In genomic region chr2:157424126-157424903, GRCm38 (mm10) we compare ENCODE assay signal across 7 mouse cellular contexts. TPM values are rescaled to one million over a fixed set of nuclear protein-coding genes. Genes with fewer than 3 reads are reported as not detected.
DNase-seq lines count a peak whose midpoint lies in the region; ATAC-seq and TF ChIP-seq lines count a peak whose summit lies in the region.

No protein-coding gene starts in this region.

- WGBS in forebrain, postnatal 0 days, result 1% methylated on average over 68 of the region's 98 CpGs
- WGBS in intestine, embryonic 16.5 days, result under 1% methylated on average over 76 of the region's 98 CpGs
- WGBS in stomach, postnatal 0 days, result 3% methylated on average over 19 of the region's 98 CpGs

- peak overlapping the region; percentile 94 for H3K4me3 ChIP-seq in forebrain, postnatal 0 days (ENCODE audit: low read depth, low read length)
- H3K4me3 ChIP-seq in intestine, embryonic 16.5 days (ENCODE audit: low read length), result peak overlapping the region; percentile 88
- peak overlapping the region; percentile 83 for H3K4me3 ChIP-seq in stomach, postnatal 0 days (ENCODE audit: low read depth, low read length)

- peak overlapping the region; percentile 90 for H3K4me2 ChIP-seq in forebrain, postnatal 0 days (ENCODE audit: low read depth)
- peak overlapping the region; percentile 91 for H3K4me2 ChIP-seq in intestine, embryonic 16.5 days (ENCODE audit: low read depth, low read length)
- H3K4me2 ChIP-seq in stomach, postnatal 0 days (replicated peaks; ENCODE audit: low read depth), result peak overlapping the region; percentile 91

- H3K9ac ChIP-seq in forebrain, postnatal 0 days, result peak overlapping the region; percentile 98
- peak overlapping the region; percentile 93 for H3K9ac ChIP-seq in intestine, embryonic 16.5 days (ENCODE audit: low read depth, low read length)
- peak overlapping the region; percentile 99 for H3K9ac ChIP-seq in stomach, postnatal 0 days (ENCODE audit: low read length)

- peak overlapping the region; percentile 94 for H3K27ac ChIP-seq in forebrain, postnatal 0 days (ENCODE audit: low read depth, low read length)
- peak overlapping the region; percentile 98 for H3K27ac ChIP-seq in intestine, embryonic 16.5 days (ENCODE audit: low read length)
- H3K27ac ChIP-seq in stomach, postnatal 0 days (replicated peaks), result peak overlapping the region; percentile 98

- no peak for TF ChIP-seq EP300 in stomach, postnatal 0 days (optimal IDR thresholded peaks at IDR 0.05)

- no peaks in the 10 kb centered on the region for H3K27me3 ChIP-seq in forebrain, postnatal 0 days (ENCODE audit: insufficient read depth, low read length)
- H3K27me3 ChIP-seq in intestine, embryonic 16.5 days (replicated peaks; ENCODE audit: control insufficient read depth, insufficient read depth, low read length), result no peaks in the 10 kb centered on the region
- H3K27me3 ChIP-seq in stomach, postnatal 0 days (ENCODE audit: control insufficient read depth, insufficient read depth, low read length), result no peaks in the 10 kb centered on the region

- no peaks in the 10 kb centered on the region for H3K9me3 ChIP-seq in forebrain, postnatal 0 days (ENCODE audit: low read length)
- no peaks in the 10 kb centered on the region for H3K9me3 ChIP-seq in intestine, embryonic 16.5 days (ENCODE audit: control insufficient read depth, low read length)
- no peaks in the 10 kb centered on the region for H3K9me3 ChIP-seq in stomach, postnatal 0 days (ENCODE audit: control insufficient read depth, low read length)

- TF ChIP-seq CTCF in forebrain, postnatal 0 days (IDR thresholded peaks at IDR 0.05; ENCODE audit: low read depth), result no peak
- TF ChIP-seq CTCF in stomach, postnatal 0 days (IDR thresholded peaks at IDR 0.05; ENCODE audit: low read depth), result no peak

- peak; percentile 16 for DNase-seq in thymus, postnatal 25 days
- no peak for DNase-seq in thymus, postnatal 0 days (ENCODE audit: low spot score)
- DNase-seq in cerebellum, adult 18-20 months, result peak; percentile 59 to 74
- DNase-seq in forebrain, postnatal 0 days, result no peak
- DNase-seq in lung, postnatal 10 days, result peak; percentile 58
- DNase-seq in stomach, postnatal 0 days (ENCODE audit: low spot score), result peak; percentile 71

- peaks cover 17% of the 10 kb centered on the region for H3K4me1 ChIP-seq in forebrain, postnatal 0 days (ENCODE audit: insufficient read depth)
- peaks cover 70% of the 10 kb centered on the region for H3K4me1 ChIP-seq in intestine, embryonic 16.5 days (ENCODE audit: control insufficient read depth, insufficient read depth, low read length)
- peaks cover 2% of the 10 kb centered on the region; the same call in 1 of the 2 replicates for H3K4me1 ChIP-seq in stomach, postnatal 0 days (replicated peaks; ENCODE audit: control insufficient read depth, insufficient read depth)

- ATAC-seq in forebrain, postnatal 0 days, result peak; percentile 52
- no peak for ATAC-seq in intestine, embryonic 16.5 days
- no peak for ATAC-seq in stomach, postnatal 0 days (ENCODE audit: low FRiP score, low TSS enrichment)

- peaks cover 7% of the 10 kb centered on the region; the same call in 1 of the 2 replicates for H3K36me3 ChIP-seq in forebrain, postnatal 0 days (ENCODE audit: insufficient read depth)
- no peaks in the 10 kb centered on the region for H3K36me3 ChIP-seq in intestine, embryonic 16.5 days (ENCODE audit: control insufficient read depth, insufficient read depth, low read length)
- peaks cover 6% of the 10 kb centered on the region; the same call in 1 of the 2 replicates for H3K36me3 ChIP-seq in stomach, postnatal 0 days (ENCODE audit: control insufficient read depth, insufficient read depth, low read length)

RNA-seq across cellular contexts. Expression of gene Src, which starts 6.1 kb away (rescaled TPM):
- 5.3 and 5.9 TPM in 2 replicates for polyA plus RNA-seq in thymus, postnatal 0 days (2015; fragmentation: Nextera tagmentation; extraction: Ambion mirVana)
- 96.0 and 124 TPM in 2 replicates for total RNA-seq in forebrain, postnatal 0 days (2014; rRNA removed)
- 22.8 and 29.1 TPM in 2 replicates for polyA plus RNA-seq in forebrain, postnatal 0 days (2015; fragmentation: Nextera tagmentation; extraction: Ambion mirVana)
- 11.8 and 15.5 TPM in 2 replicates for polyA plus RNA-seq in intestine, embryonic 16.5 days (2015; fragmentation: Nextera tagmentation; extraction: Ambion mirVana)
- 12.0 and 12.9 TPM in 2 replicates for polyA plus RNA-seq in stomach, postnatal 0 days (2015; fragmentation: Nextera tagmentation; extraction: Ambion mirVana)

RNA-seq across cellular contexts. Expression of gene Manbal, which starts 56.9 kb away (rescaled TPM):
- 63.8 and 73.4 TPM in 2 replicates for polyA plus RNA-seq in thymus, postnatal 0 days (2015; fragmentation: Nextera tagmentation; extraction: Ambion mirVana)
- total RNA-seq in forebrain, postnatal 0 days (2014; rRNA removed), result 69.9 and 73.6 TPM in 2 replicates
- 139 TPM in 2 replicates for polyA plus RNA-seq in forebrain, postnatal 0 days (2015; fragmentation: Nextera tagmentation; extraction: Ambion mirVana)
- 66.8 and 71.3 TPM in 2 replicates for polyA plus RNA-seq in intestine, embryonic 16.5 days (2015; fragmentation: Nextera tagmentation; extraction: Ambion mirVana)
- polyA plus RNA-seq in stomach, postnatal 0 days (2015; fragmentation: Nextera tagmentation; extraction: Ambion mirVana), result 68.8 and 68.9 TPM in 2 replicates

Comparison
In these comparisons a context has a peak if more than half of its experiments do, and no peak if none do; other contexts are left out.
1. DNase-seq: peak in thymus, postnatal 25 days (single experiment), cerebellum, adult 18-20 months (2 of 2), lung, postnatal 10 days (single experiment) and stomach, postnatal 0 days (single experiment); none in thymus, postnatal 0 days (single experiment) and forebrain, postnatal 0 days (single experiment).
2. Peak in every context shown above with its lines, with median percentiles within 50 percentile points of each other: H3K27ac ChIP-seq, H3K4me2 ChIP-seq, H3K4me3 ChIP-seq and H3K9ac ChIP-seq.